Mouse (Mus musculus) CH12.LX (cell line): ENCODE results near the gene Slc6a12. TPM values are rescaled to one million over a fixed set of nuclear protein-coding genes. Genes with fewer than 3 reads are reported as not detected.

ENCODE experiments used
- DNase-seq: peaks from one replicate; pipeline ENCODE4 v3.0.0-alpha.2; 2013; ENCODE audit errors: extremely low read depth
- H3K27ac ChIP-seq: 2 replicates; pipeline ENCODE4 v1.5.1; 2012; ENCODE audit warnings: low read depth, mild to moderate bottlenecking, control low read depth, moderate library complexity; ENCODE audit not compliant: insufficient read depth
- H3K27me3 ChIP-seq: replicated peaks from 2 replicates; pipeline ENCODE3; 2012; ENCODE audit warnings: inconsistent platforms
- H3K36me3 ChIP-seq, 2 experiments: replicated peaks in 1 of 2; 2 replicates each; pipeline versions ENCODE3 to v1.6.1; 2012; ENCODE audit warnings: inconsistent platforms in 1 of 2, low read length in 1 of 2, mild to moderate bottlenecking in 1 of 2, mixed read lengths in 1 of 2, moderate library complexity in 1 of 2; ENCODE audit not compliant: control insufficient read depth in 1 of 2, insufficient read depth in 1 of 2
- H3K4me1 ChIP-seq, 2 experiments: 2 replicates each; pipeline ENCODE4 v1.6.1; 2012; ENCODE audit warnings: inconsistent platforms in 1 of 2, moderate library complexity in 1 of 2; ENCODE audit not compliant: insufficient read depth in 2 of 2, control insufficient read depth in 1 of 2
- H3K4me2 ChIP-seq: 2 replicates; pipeline ENCODE4 v1.6.1; 2012; ENCODE audit warnings: low read depth, mild to moderate bottlenecking, control low read depth; ENCODE audit not compliant: poor library complexity, insufficient read depth, severe bottlenecking
- H3K4me3 ChIP-seq, 3 experiments: fragments of 150-350 bp in 1 of 3; sonication (generic) in 1 of 3; replicated peaks in 1 of 3; 2 replicates each; pipeline versions ENCODE3 to v1.5.1; 2011 to 2012; ENCODE audit warnings: low read depth in 2 of 3, low read length in 2 of 3, mild to moderate bottlenecking in 2 of 3, moderate library complexity in 2 of 3, control low read depth in 1 of 3, improper control_type of control experiment in 1 of 3, inconsistent platforms in 1 of 3, mixed read lengths in 1 of 3; ENCODE audit not compliant: poor library complexity in 1 of 3
- H3K79me2 ChIP-seq: replicated peaks from 2 replicates; pipeline ENCODE4 v1.6.1; 2012; ENCODE audit warnings: mild to moderate bottlenecking, moderate library complexity; ENCODE audit not compliant: control insufficient read depth, poor library complexity, insufficient read depth, severe bottlenecking; ENCODE audit errors: extremely low read depth
- H3K9ac ChIP-seq: 2 replicates; pipeline ENCODE4 v1.6.1; 2012; ENCODE audit warnings: low read depth, mild to moderate bottlenecking, control low read depth, moderate library complexity; ENCODE audit not compliant: insufficient read depth
- H3K9me3 ChIP-seq: replicated peaks from 2 replicates; pipeline ENCODE3; 2012; ENCODE audit warnings: low read length, inconsistent platforms, mixed read lengths
- BHLHE40 ChIP-seq: IDR thresholded peaks from 2 replicates; pipeline ENCODE4 v1.6.1; 2011; ENCODE audit warnings: mild to moderate bottlenecking, low read depth, low read length, improper control_type of control experiment
- CHD1 ChIP-seq: IDR thresholded peaks from 2 replicates; pipeline ENCODE4 v1.6.1; 2012; ENCODE audit warnings: low read depth, low read length, improper control_type of control experiment, inconsistent platforms
- E2F4 ChIP-seq: IDR thresholded peaks from 2 replicates; pipeline ENCODE4 v1.6.1; 2011; ENCODE audit warnings: low read depth, low read length, improper control_type of control experiment; ENCODE audit not compliant: insufficient replicate concordance
- EP300 ChIP-seq: IDR thresholded peaks from 2 replicates; pipeline ENCODE4 v1.6.1; 2011; ENCODE audit warnings: low read length, improper control_type of control experiment
- JUND ChIP-seq: conservative IDR thresholded peaks from 2 replicates; pipeline ENCODE4 v1.6.1; 2011; ENCODE audit warnings: low read depth, low read length, improper control_type of control experiment
- MAFK ChIP-seq: IDR thresholded peaks from 2 replicates; pipeline ENCODE4 v1.6.1; 2011; ENCODE audit warnings: low read length, improper control_type of control experiment; ENCODE audit not compliant: insufficient replicate concordance
- MAZ ChIP-seq: IDR thresholded peaks from 2 replicates; pipeline ENCODE4 v1.6.1; 2012; ENCODE audit warnings: low read depth, mild to moderate bottlenecking, inconsistent platforms, low read length, improper control_type of control experiment, moderate library complexity
- MYC ChIP-seq: IDR thresholded peaks from 2 replicates; pipeline ENCODE4 v1.6.1; 2011; ENCODE audit warnings: low read depth, mild to moderate bottlenecking, improper control_type of control experiment, low read length
- NRF1 ChIP-seq: IDR thresholded peaks from 2 replicates; pipeline ENCODE4 v1.6.1; 2014; ENCODE audit warnings: low read depth, mild to moderate bottlenecking, inconsistent platforms, low read length, improper control_type of control experiment, moderate library complexity
- PAX5 ChIP-seq: IDR thresholded peaks from 2 replicates; pipeline ENCODE4 v1.6.1; 2012; ENCODE audit warnings: low read length, inconsistent platforms, mixed read lengths
- RAD21 ChIP-seq: IDR thresholded peaks from 2 replicates; pipeline ENCODE4 v1.6.1; 2011; ENCODE audit warnings: low read depth, mild to moderate bottlenecking, low read length, improper control_type of control experiment, moderate library complexity
- UBTF ChIP-seq: IDR thresholded peaks from 2 replicates; pipeline ENCODE4 v1.6.1; 2012; ENCODE audit warnings: low read depth, mild to moderate bottlenecking, inconsistent platforms, low read length, improper control_type of control experiment, moderate library complexity
- USF1 ChIP-seq: IDR thresholded peaks from 2 replicates; pipeline ENCODE4 v1.6.1; 2014; ENCODE audit warnings: low read depth, mild to moderate bottlenecking, inconsistent platforms, low read length, improper control_type of control experiment
- ZC3H11A ChIP-seq: IDR thresholded peaks from 2 replicates; pipeline ENCODE4 v1.6.1; 2012; ENCODE audit warnings: low read depth, mild to moderate bottlenecking, inconsistent platforms, low read length, improper control_type of control experiment
- dilution Hi-C: fragments of 300-500 bp; cut with MboI; formaldehyde crosslinking; loops from 2 replicates; pipeline ENCODE4 v1.14.3; 2020; ENCODE audit warnings: low sequenced_read_pairs; ENCODE audit not compliant: extremely low pct_unique_long_range_greater_than_20kb, extremely low pct_ligation_motif_present
- in situ Hi-C: fragments of 300-500 bp; cut with MboI; formaldehyde crosslinking; loops from 3 replicates; pipeline ENCODE4 v1.14.3; 2019; ENCODE audit warnings: low sequenced_read_pairs, low pct_ligation_motif_present, low pct_unique_long_range_greater_than_20kb, mixed read lengths
- polyA plus RNA-seq: library from polyadenylated mRNA; unstranded; fragments of >175 nt; gene quantifications from 2 replicates; pipeline ENCODE4 v1.2.1, GENCODE M21; 2012; ENCODE audit warnings: low read depth; ENCODE audit not compliant: insufficient read length
- total RNA-seq, 2 experiments: library from RNA; depleted of rRNA; stranded (reverse); fragments of 300-350 nt in 1 of 2; fragments of >200 nt in 1 of 2; gene quantifications; 2 replicates each; pipeline ENCODE4 v1.2.3; 2012 to 2014

Slc6a12 gene
- total and polyA plus RNA-seq, 3 experiments, result 0.55 to 2.5 (median 2.5) TPM

- no peak within 1 kb of the TSS for H3K27ac ChIP-seq
- in situ Hi-C loops, result no loop called here
Observed at GRCm38 (mm10) chr6:121299954-121300353, 42.9 kb upstream of the Slc6a12 start, which contains the start of gene Slc6a13. Gene Slc6a13 (plus strand): TSS chr6:121300227.

GRCm38 (mm10) chr6:121300504-121300903 lies 42.4 kb upstream of the Slc6a12 start:
- TF ChIP-seq RAD21, result no peak
- TF ChIP-seq EP300, result no peak
- TF ChIP-seq MYC, result no peak
- TF ChIP-seq E2F4, result no peak
- TF ChIP-seq JUND, result no peak
- TF ChIP-seq USF1, result no peak
- no peak for TF ChIP-seq BHLHE40
- no peak for TF ChIP-seq MAFK
- no peak for TF ChIP-seq MAZ
- no peak for TF ChIP-seq CHD1
- TF ChIP-seq NRF1, result no peak
- H3K4me1 ChIP-seq, result peaks cover 0 to 3% of the 10 kb centered on the region in 2 experiments; a peak in 2 of 4 replicates
- no peak overlapping the region for H3K9ac ChIP-seq
- H3K4me3 ChIP-seq, result no peak overlapping the region
- no peaks in the 10 kb centered on the region for H3K9me3 ChIP-seq
- in situ Hi-C loops (no loop called here), dilution Hi-C loops (no loop called here)
- H3K27me3 ChIP-seq, result peaks cover 83% of the 10 kb centered on the region
- DNase-seq, result no peak
- no peaks in the 10 kb centered on the region for H3K79me2 ChIP-seq
- H3K4me2 ChIP-seq, result no peak overlapping the region
- no peak overlapping the region for H3K27ac ChIP-seq
- H3K36me3 ChIP-seq, result no peaks in the 10 kb centered on the region

More at GRCm38 (mm10) chr6:121299954-121300353, 42.9 kb upstream of the Slc6a12 start, which contains the start of gene Slc6a13:
- no peaks in the 10 kb centered on the region for H3K9me3 ChIP-seq
- no peaks in the 10 kb centered on the region for H3K79me2 ChIP-seq
- no peak for DNase-seq
- H3K27me3 ChIP-seq, result peaks cover 86% of the 10 kb centered on the region
- no peak within 1 kb of the TSS for H3K9ac ChIP-seq
- dilution Hi-C loops, result no loop called here
- H3K4me1 ChIP-seq, result peaks cover 0 to 3% of the 10 kb centered on the region in 2 experiments; a peak in 2 of 4 replicates
- H3K4me3 ChIP-seq, result no peak within 1 kb of the TSS
- H3K4me2 ChIP-seq, result no peak within 1 kb of the TSS
- H3K36me3 ChIP-seq, result no peaks in the 10 kb centered on the region
- TF ChIP-seq PAX5 (no peak), ZC3H11A (no peak), UBTF (no peak)
